Mouse (Mus musculus): Measurements from ENCODE around the gene Rxfp4.

The Rxfp4 gene

GRCm38 (mm10) chr3:88652846-88653515 is at the start of gene Rxfp4:
TSS of gene Rxfp4 (minus strand) at chr3:88653142.
- no peak for DNase-seq (ENCODE audit: low spot score in 2 of 2)

GRCm38 (mm10) chr3:88701222-88701621 is 48.3 kb upstream of the Rxfp4 start:
- no peak for DNase-seq (ENCODE audit: low spot score in 2 of 2)

- DNase-seq (ENCODE audit: low spot score in 2 of 2): no peak
Measured at GRCm38 (mm10) chr3:88700247-88700646, 47.3 kb upstream of the Rxfp4 start.

GRCm38 (mm10) chr3:88698834-88699233 is 45.9 kb upstream of the Rxfp4 start:
- DNase-seq (ENCODE audit: low spot score in 2 of 2): no peak

GRCm38 (mm10) chr3:88698051-88698450 is 45.1 kb upstream of the Rxfp4 start:
- DNase-seq (ENCODE audit: low spot score in 2 of 2): no peak

GRCm38 (mm10) chr3:88695545-88695944 is 42.6 kb upstream of the Rxfp4 start:
- DNase-seq (ENCODE audit: low spot score in 2 of 2): no peak

GRCm38 (mm10) chr3:88689079-88689478 is 36.1 kb upstream of the Rxfp4 start:
- no peak for DNase-seq (ENCODE audit: low spot score in 2 of 2)

- no peak for DNase-seq (ENCODE audit: low spot score in 2 of 2)
Measured at GRCm38 (mm10) chr3:88686734-88687611, 34.0 kb upstream of the Rxfp4 start.

- peak in 1 of 2 experiments; percentile 44 for DNase-seq (ENCODE audit: low spot score in 2 of 2)
Measured at GRCm38 (mm10) chr3:88685958-88686451, 33.1 kb upstream of the Rxfp4 start.

GRCm38 (mm10) chr3:88684980-88685941 is 32.3 kb upstream of the Rxfp4 start, which contains the start of gene Khdc4:
TSS of gene Khdc4 (plus strand) at chr3:88685803.
- DNase-seq (ENCODE audit: low spot score in 2 of 2): peak; percentile 96 to 97

- no peak for DNase-seq (ENCODE audit: low spot score in 2 of 2)
Measured at GRCm38 (mm10) chr3:88684236-88684979, 31.5 kb upstream of the Rxfp4 start.

- DNase-seq (ENCODE audit: low spot score in 2 of 2): no peak
Measured at GRCm38 (mm10) chr3:88683814-88684213, 30.9 kb upstream of the Rxfp4 start.

GRCm38 (mm10) chr3:88677399-88677798 is 24.5 kb upstream of the Rxfp4 start:
- peak; percentile 57 to 65 for DNase-seq (ENCODE audit: low spot score in 2 of 2)

GRCm38 (mm10) chr3:88664095-88664494 is 11.2 kb upstream of the Rxfp4 start:
- DNase-seq (ENCODE audit: low spot score in 2 of 2): no peak

- no peak for DNase-seq (ENCODE audit: low spot score in 2 of 2)
Measured at GRCm38 (mm10) chr3:88659798-88660197, 6.9 kb upstream of the Rxfp4 start.

- no peak for DNase-seq (ENCODE audit: low spot score in 2 of 2)
Measured at GRCm38 (mm10) chr3:88658441-88659127, 5.6 kb upstream of the Rxfp4 start.

- no peak for DNase-seq (ENCODE audit: low spot score in 2 of 2)
Measured at GRCm38 (mm10) chr3:88655619-88656018, 2.7 kb upstream of the Rxfp4 start.

GRCm38 (mm10) chr3:88654621-88655020 is 1.7 kb upstream of the Rxfp4 start:
- no peak for DNase-seq (ENCODE audit: low spot score in 2 of 2)

- no peak for DNase-seq (ENCODE audit: low spot score in 2 of 2)
Measured at GRCm38 (mm10) chr3:88653516-88654370, 801 bp upstream of the Rxfp4 start.

Data from urinary bladder, postnatal 36 days (tissue).